Mouse (Mus musculus): ENCODE results near the gene Adam12.

GRCm38 (mm10) chr7:134163751-134164150 lies 68.2 kb downstream of the Adam12 start:
- no peak for TF ChIP-seq CTCF (IDR thresholded peaks at IDR 0.05)
- TF ChIP-seq POLR2A (IDR thresholded peaks at IDR 0.05; ENCODE audit: insufficient read depth, low read depth, low read length), result no peak

Data from heart, adult 2 months (tissue).